Mouse (Mus musculus) spleen, adult 2 months (tissue): ENCODE measurements around the gene Mmgt2. TPM values are rescaled to one million over a fixed set of nuclear protein-coding genes. Genes with fewer than 3 reads are reported as not detected.

ENCODE experiments used
- DNase-seq, 2 experiments: peaks; one replicate each; pipeline versions ENCODE4 v3.0.0 to v3.0.0-alpha.2; 2012 to 2021; ENCODE audit warnings: low spot score in 2 of 2, low read depth in 1 of 2
- H3K27ac ChIP-seq: fragments of 200-500 bp; 2 replicates; pipeline ENCODE4 v1.5.1; 2012; ENCODE audit warnings: low read length, inconsistent platforms; ENCODE audit not compliant: insufficient read depth
- H3K27me3 ChIP-seq: fragments of 200-500 bp; 2 replicates; pipeline ENCODE4 v1.6.1; 2012; ENCODE audit warnings: mild to moderate bottlenecking, moderate library complexity, low read length, inconsistent platforms; ENCODE audit not compliant: control insufficient read depth, insufficient read depth
- H3K36me3 ChIP-seq: fragments of 200-500 bp; 2 replicates; pipeline ENCODE4 v1.6.1; 2012; ENCODE audit warnings: mild to moderate bottlenecking, low read length, inconsistent platforms; ENCODE audit not compliant: control insufficient read depth, insufficient read depth
- H3K4me1 ChIP-seq: fragments of 200-500 bp; 2 replicates; pipeline ENCODE4 v1.6.1; 2011; ENCODE audit warnings: inconsistent platforms; ENCODE audit not compliant: control insufficient read depth, insufficient read depth, insufficient read length
- H3K4me3 ChIP-seq: fragments of 200-500 bp; 2 replicates; pipeline ENCODE4 v1.5.1; 2011; ENCODE audit warnings: mild to moderate bottlenecking, inconsistent platforms; ENCODE audit not compliant: insufficient read depth, insufficient read length; ENCODE audit errors: extremely low read depth
- CTCF ChIP-seq: fragments of 200-500 bp; IDR thresholded peaks from 2 replicates; pipeline ENCODE4 v1.5.1; 2011; ENCODE audit warnings: mild to moderate bottlenecking, inconsistent platforms; ENCODE audit not compliant: insufficient read depth, insufficient read length, insufficient replicate concordance; ENCODE audit errors: extremely low read depth
- POLR2A ChIP-seq: fragments of 200-500 bp; IDR thresholded peaks from 2 replicates; pipeline ENCODE4 v1.6.1; 2011; ENCODE audit warnings: low read depth, low read length, inconsistent platforms
- WGBS: fragments of 180-500 bp; shearing (Covaris S2); methylation state at CpG from one replicate; pipeline ENCODE4 v1.1.7; 2018; 5-methylcytosine and 5-hydroxymethylcytosine counted together
- polyA plus RNA-seq: library from polyadenylated mRNA; depleted of rRNA; stranded (reverse); fragments of >200 nt; gene quantifications from 2 replicates; pipeline ENCODE4 v1.2.3, GENCODE M21; 2012

Gene Mmgt2
- polyA plus RNA-seq, 1 experiment, result 22.3 TPM

- Histone ChIP-seq H3K27me3 (no peaks in the 10 kb centered on the region), H3K36me3 (no peaks in the 10 kb centered on the region), H3K27ac (no peak overlapping the region), H3K4me3 (no peak overlapping the region), H3K4me1 (no peaks in the 10 kb centered on the region)
- TF ChIP-seq POLR2A (no peak), CTCF (no peak)
- DNase-seq, result no peak
- WGBS, result 83% methylated on average over 4 of the region's 4 CpGs
These were observed 31.5 kb downstream of the Mmgt2 start for GRCm38 (mm10) chr11:62679954-62680353.

GRCm38 (mm10) chr11:62691592-62691991, 43.1 kb downstream of the Mmgt2 start:
- no peak for TF ChIP-seq POLR2A
- TF ChIP-seq CTCF, result no peak
- Histone ChIP-seq H3K4me3 (no peak overlapping the region), H3K27ac (no peak overlapping the region), H3K36me3 (no peaks in the 10 kb centered on the region), H3K27me3 (no peaks in the 10 kb centered on the region), H3K4me1 (no peaks in the 10 kb centered on the region)
- WGBS, result 88% methylated on average over 3 of the region's 3 CpGs
- no peak for DNase-seq

- H3K36me3 ChIP-seq, result no peaks in the 10 kb centered on the region
- 24% methylated on average over 11 of the region's 11 CpGs for WGBS
- peak in 1 of 2 experiments; percentile 58 for DNase-seq
- no peak overlapping the region for H3K4me3 ChIP-seq
- no peaks in the 10 kb centered on the region for H3K27me3 ChIP-seq
- H3K4me1 ChIP-seq, result no peaks in the 10 kb centered on the region
- no peak overlapping the region for H3K27ac ChIP-seq
- TF ChIP-seq CTCF (peak; percentile 21; the same call in 1 of the 2 replicates), POLR2A (no peak)
These were observed 45.1 kb downstream of the Mmgt2 start for GRCm38 (mm10) chr11:62693299-62694184.

GRCm38 (mm10) chr11:62695126-62695525, 46.7 kb downstream of the Mmgt2 start:
- Histone ChIP-seq H3K27me3 (no peaks in the 10 kb centered on the region), H3K36me3 (no peaks in the 10 kb centered on the region), H3K4me3 (no peak overlapping the region), H3K4me1 (no peaks in the 10 kb centered on the region), H3K27ac (no peak overlapping the region)
- TF ChIP-seq POLR2A, result no peak
- no peak for TF ChIP-seq CTCF
- DNase-seq, result no peak
- WGBS, result 96% methylated on average over 8 of the region's 8 CpGs

- no peak overlapping the region for H3K4me3 ChIP-seq
- 54% methylated on average over 4 of the region's 4 CpGs for WGBS
These were observed 51.3 kb downstream of the Mmgt2 start for GRCm38 (mm10) chr11:62699749-62700148.

GRCm38 (mm10) chr11:62701218-62701617, 52.8 kb downstream of the Mmgt2 start:
- WGBS, result 89% methylated on average over 1 of the region's 1 CpGs
- Histone ChIP-seq H3K36me3 (no peaks in the 10 kb centered on the region), H3K4me1 (no peaks in the 10 kb centered on the region), H3K27ac (no peak overlapping the region), H3K27me3 (no peaks in the 10 kb centered on the region), H3K4me3 (no peak overlapping the region)
- no peak for TF ChIP-seq CTCF
- no peak for TF ChIP-seq POLR2A
- DNase-seq, result no peak

More at GRCm38 (mm10) chr11:62699749-62700148, 51.3 kb downstream of the Mmgt2 start:
- no peaks in the 10 kb centered on the region for H3K4me1 ChIP-seq
- no peak overlapping the region for H3K27ac ChIP-seq
- H3K36me3 ChIP-seq, result no peaks in the 10 kb centered on the region
- no peaks in the 10 kb centered on the region for H3K27me3 ChIP-seq
- no peak for DNase-seq
- no peak for TF ChIP-seq POLR2A
- TF ChIP-seq CTCF, result no peak

GRCm38 (mm10) chr11:62706141-62706540, 57.7 kb downstream of the Mmgt2 start:
- H3K36me3 ChIP-seq, result no peaks in the 10 kb centered on the region
- no peaks in the 10 kb centered on the region for H3K27me3 ChIP-seq
- DNase-seq, result no peak
- H3K4me1 ChIP-seq, result no peaks in the 10 kb centered on the region; the same call in 1 of the 2 replicates
- H3K4me3 ChIP-seq, result no peak overlapping the region
- TF ChIP-seq POLR2A, result no peak
- no peak for TF ChIP-seq CTCF
- H3K27ac ChIP-seq, result no peak overlapping the region
- WGBS, result 64% methylated on average over 2 of the region's 2 CpGs
